Mouse (Mus musculus) thymus, adult 2 months (tissue): ENCODE measurements around the gene Smim15.

Experiments
- CTCF ChIP-seq: fragments of 200-500 bp; IDR thresholded peaks from 2 replicates; pipeline ENCODE4 v1.5.1; 2012; ENCODE audit warnings: mild to moderate bottlenecking, control low read depth, low read length, moderate library complexity, borderline replicate concordance; ENCODE audit not compliant: control insufficient read depth, poor library complexity, insufficient read depth; ENCODE audit errors: extremely low read depth
- POLR2A ChIP-seq: fragments of 200-500 bp; IDR thresholded peaks from 2 replicates; pipeline ENCODE4 v1.6.1; 2012; ENCODE audit warnings: mild to moderate bottlenecking, low read length, control low read depth, moderate library complexity; ENCODE audit not compliant: control insufficient read depth, poor library complexity, insufficient read depth; ENCODE audit errors: extremely low read depth

DNA sequence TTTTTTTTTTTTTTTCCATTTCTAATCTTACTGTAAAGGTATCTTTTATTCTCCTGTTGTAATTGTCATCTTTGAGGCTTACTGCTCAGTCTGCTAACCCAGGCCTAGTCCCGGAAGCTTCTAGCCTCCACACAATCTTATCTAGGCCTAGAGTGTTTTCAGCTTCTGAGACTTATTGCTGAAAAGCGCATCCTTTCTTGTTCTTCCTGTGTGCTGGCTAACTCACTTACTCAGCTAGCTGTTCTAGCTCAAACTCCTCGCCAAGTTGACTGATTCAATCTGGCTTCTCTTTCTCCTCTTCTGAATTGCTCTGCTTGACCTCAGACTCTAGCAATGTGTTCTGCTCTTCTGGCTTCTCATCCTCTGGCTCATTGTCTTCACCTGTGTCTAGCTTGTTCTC, 1.4 kb downstream of the Smim15 start:
- TF ChIP-seq CTCF (no peak), POLR2A (no peak)
